Mouse (Mus musculus) splenic B cell, adult 2 months (primary cell): ENCODE measurements around the gene Zbtb33.
A peak's percentile ranks its signal among the peaks of the same experiment; 100 is the strongest.

ENCODE experiments used
- DNase-seq: peaks from one replicate; pipeline ENCODE4 v3.0.0-alpha.2; 2011; ENCODE audit warnings: low read depth, low spot score
- H3K27me3 ChIP-seq: 2 replicates; pipeline ENCODE4 v1.6.1; 2012; ENCODE audit warnings: mild to moderate bottlenecking, low read length, moderate library complexity, mixed read lengths; ENCODE audit not compliant: control insufficient read depth, poor library complexity, insufficient read depth, severe bottlenecking
- H3K36me3 ChIP-seq: 2 replicates; pipeline ENCODE4 v1.6.1; 2012; ENCODE audit warnings: mild to moderate bottlenecking, low read length, moderate library complexity, mixed read lengths; ENCODE audit not compliant: control insufficient read depth, poor library complexity, insufficient read depth, severe bottlenecking

The Zbtb33 gene

DNA sequence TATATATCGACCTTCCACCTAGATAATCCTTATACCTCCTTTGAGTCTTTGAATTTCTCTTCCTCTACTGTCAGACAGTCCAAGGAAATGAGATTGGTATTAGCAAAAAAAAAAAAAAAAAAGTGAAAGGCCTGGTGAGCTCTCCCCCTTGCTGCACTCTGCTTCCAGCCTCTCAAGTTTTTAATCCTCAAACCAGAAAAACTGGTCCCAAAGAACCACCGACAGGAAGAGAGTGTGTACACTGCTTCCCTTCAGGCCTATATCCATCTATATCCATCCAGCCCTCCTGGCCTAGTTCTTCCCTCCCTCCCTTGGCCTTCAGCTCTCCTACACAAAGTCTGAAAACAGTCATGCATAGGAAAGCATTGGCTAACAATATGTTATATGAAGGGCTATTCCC, 33.2 kb downstream of the Zbtb33 start:
- no peak for DNase-seq
- Histone ChIP-seq H3K36me3 (no peaks in the 10 kb centered on the region), H3K27me3 (no peaks in the 10 kb centered on the region)

DNA sequence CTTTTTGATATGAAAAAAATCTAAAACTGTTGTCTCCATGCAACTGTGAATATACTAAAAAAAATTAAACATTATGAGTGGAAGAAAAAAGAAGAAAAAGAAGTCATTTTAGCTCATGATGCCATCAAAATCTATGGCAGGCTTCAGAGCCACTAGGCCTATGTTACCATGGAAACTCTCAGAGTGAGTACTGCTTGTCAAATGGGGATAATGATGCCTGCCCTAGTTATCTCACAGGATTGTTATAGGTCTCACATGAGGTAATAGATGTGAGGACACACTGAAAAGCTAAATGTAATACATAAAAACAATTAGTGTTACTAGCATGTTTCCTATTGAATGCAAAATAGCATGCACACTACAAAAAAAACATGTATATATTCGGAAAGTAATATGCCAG, 40.3 kb downstream of the Zbtb33 start:
- no peak for DNase-seq
- H3K27me3 ChIP-seq = no peaks in the 10 kb centered on the region
- H3K36me3 ChIP-seq = no peaks in the 10 kb centered on the region

DNA sequence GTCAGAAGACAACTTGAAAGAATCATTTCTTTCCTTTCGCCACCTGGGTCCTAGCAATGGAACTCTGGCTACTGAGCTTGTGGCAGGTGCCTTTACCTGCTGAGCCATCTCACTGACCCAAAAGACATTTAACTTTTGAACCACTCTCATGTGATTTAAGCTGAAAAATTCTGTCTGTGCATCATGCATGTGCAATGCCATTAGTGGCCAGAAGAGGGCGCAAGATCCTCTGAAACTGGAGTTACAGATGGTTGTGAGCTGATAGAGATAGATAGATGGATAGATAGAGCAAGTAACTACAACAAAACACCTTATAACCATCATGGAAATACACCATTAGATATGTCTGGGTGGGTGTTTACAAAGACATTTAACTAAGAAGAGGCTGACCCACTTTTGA, 48.1 kb downstream of the Zbtb33 start:
- Histone ChIP-seq H3K27me3 (no peaks in the 10 kb centered on the region), H3K36me3 (no peaks in the 10 kb centered on the region)
- DNase-seq = peak; percentile 69
